23 mouse cellular contexts compared by ENCODE assay signal in genomic region chr6:56039476-56040055, GRCm38 (mm10). TPM values are rescaled to one million over a fixed set of nuclear protein-coding genes. Genes with fewer than 3 reads are reported as not detected.
"Had no signal": no experiment of that assay in that cellular context is flagged by ENCODE, and none has a peak within 500 bp of the region (broad histone marks: within the 10 kb centered on the region; RNA-seq: fewer than 3 reads in every experiment).

No protein-coding gene starts in this region.

- H3K4me3 ChIP-seq: midbrain, embryonic 10.5 days; midbrain, embryonic 12.5 days; myocyte; neural tube, embryonic 12.5 days had no signal

- H3K9ac ChIP-seq: liver, embryonic 14.5 days; lung, embryonic 14.5 days; midbrain, embryonic 12.5 days; neural tube, embryonic 12.5 days had no signal

- H3K36me3 ChIP-seq: midbrain, embryonic 10.5 days; midbrain, embryonic 12.5 days; neural tube, embryonic 12.5 days had no signal

- H3K27ac ChIP-seq: liver, embryonic 14.5 days; midbrain, embryonic 10.5 days; midbrain, embryonic 12.5 days; neural tube, embryonic 12.5 days had no signal

- ATAC-seq: midbrain, embryonic 16.5 days had no signal

- H3K27me3 ChIP-seq: midbrain, embryonic 12.5 days; neural tube, embryonic 12.5 days had no signal

- H3K4me2 ChIP-seq: lung, embryonic 14.5 days; midbrain, embryonic 12.5 days; neural tube, embryonic 12.5 days had no signal

- DNase-seq: lung, adult 18-20 months; lung, embryonic 14.5 days; lung, postnatal 10 days; lung, postnatal 4 days; midbrain, embryonic 14.5 days; retina, postnatal 1 day; right cerebral cortex, adult 18-20 months; right cerebral cortex, postnatal 25 days; right cerebral cortex, postnatal 4 days; spleen, adult 18-20 months; thymus, adult 2 months; thymus, postnatal 25 days; thymus, postnatal 4 days had no signal

- H3K4me1 ChIP-seq: midbrain, embryonic 10.5 days; midbrain, embryonic 12.5 days; neural tube, embryonic 12.5 days had no signal

- H3K9me3 ChIP-seq: midbrain, embryonic 10.5 days; midbrain, embryonic 12.5 days; neural tube, embryonic 12.5 days had no signal

RNA-seq across cellular contexts. Expression of gene Ppp1r17, which starts 22.3 kb away (rescaled TPM):
- total RNA-seq: megakaryocyte, adult 5-6 weeks; megakaryocyte-erythroid progenitor cell, adult 5-6 weeks had no signal
- polyA plus RNA-seq: liver, embryonic 14.5 days; liver, embryonic 16.5 days; lung, embryonic 14.5 days; myocyte; small intestine, adult 2 months had no signal
